Comparison of ENCODE assay signal across 14 mouse cellular contexts in genomic region chr14:30576260-30576659, GRCm38 (mm10). TPM values are rescaled to one million over a fixed set of nuclear protein-coding genes. Genes with fewer than 3 reads are reported as not detected.
DNase-seq lines count a peak whose midpoint lies in the region; ATAC-seq and TF ChIP-seq lines count a peak whose summit lies in the region.
"Had no signal": no experiment of that assay in that cellular context is flagged by ENCODE, and none has a peak within 500 bp of the region (broad histone marks: within the 10 kb centered on the region; RNA-seq: fewer than 3 reads in every experiment).

No protein-coding gene starts in this region.

- TF ChIP-seq CTCF in lung, postnatal 0 days (IDR thresholded peaks at IDR 0.05), result no peak
- no peak for TF ChIP-seq CTCF in left cerebral cortex, adult 2 months (IDR thresholded peaks at IDR 0.05)

- peak overlapping the region; percentile 64; the same call in 1 of the 2 replicates for H3K9ac ChIP-seq in heart, embryonic 13.5 days
- no peak overlapping the region for H3K9ac ChIP-seq in heart, embryonic 11.5 days (ENCODE audit: low read depth, low read length)
- no peak overlapping the region for H3K9ac ChIP-seq in lung, postnatal 0 days (replicated peaks; ENCODE audit: low read depth)
- H3K9ac ChIP-seq in liver, embryonic 15.5 days, result no peak overlapping the region
- H3K9ac ChIP-seq: forebrain, embryonic 15.5 days; midbrain, embryonic 15.5 days; neural tube, embryonic 12.5 days had no signal

- H3K4me1 ChIP-seq in heart, embryonic 13.5 days, result peaks cover 21% of the 10 kb centered on the region
- peaks cover 3% of the 10 kb centered on the region for H3K4me1 ChIP-seq in heart, embryonic 11.5 days (ENCODE audit: control insufficient read depth, insufficient read depth, low read length)
- no peaks in the 10 kb centered on the region for H3K4me1 ChIP-seq in lung, postnatal 0 days (ENCODE audit: insufficient read depth, low read depth, low read length)
- peaks cover 35% of the 10 kb centered on the region for H3K4me1 ChIP-seq in liver, embryonic 15.5 days (replicated peaks)
- H3K4me1 ChIP-seq: forebrain, embryonic 15.5 days; midbrain, embryonic 15.5 days; neural tube, embryonic 12.5 days had no signal

- peak; percentile 45 for DNase-seq in lung, postnatal 0 days (ENCODE audit: low spot score)
- DNase-seq in lung, postnatal 4 days, result no peak
- DNase-seq in left cerebral cortex, adult 2 months (ENCODE audit: extremely low spot score in 1 of 2, low spot score in 2 of 2), result no peak
- no peak for DNase-seq in right cerebral cortex, postnatal 4 days
- DNase-seq: cerebellum, adult 18-20 months; kidney, adult 2 months; lung, postnatal 36 days; thymus, postnatal 36 days had no signal

- H3K4me2 ChIP-seq in heart, embryonic 13.5 days, result no peak overlapping the region
- no peak overlapping the region for H3K4me2 ChIP-seq in heart, embryonic 11.5 days
- H3K4me2 ChIP-seq in lung, postnatal 0 days (replicated peaks; ENCODE audit: low read depth, low read length), result no peak overlapping the region
- no peak overlapping the region for H3K4me2 ChIP-seq in liver, embryonic 15.5 days
- H3K4me2 ChIP-seq: forebrain, embryonic 15.5 days; midbrain, embryonic 15.5 days; neural tube, embryonic 12.5 days had no signal

- TF ChIP-seq EP300 in lung, postnatal 0 days (IDR thresholded peaks at IDR 0.05), result no peak

- H3K9me3 ChIP-seq in heart, embryonic 13.5 days, result no peaks in the 10 kb centered on the region
- no peaks in the 10 kb centered on the region for H3K9me3 ChIP-seq in heart, embryonic 11.5 days (replicated peaks; ENCODE audit: control insufficient read depth, low read length)
- H3K9me3 ChIP-seq in lung, postnatal 0 days (ENCODE audit: low read length), result no peaks in the 10 kb centered on the region
- no peaks in the 10 kb centered on the region for H3K9me3 ChIP-seq in liver, embryonic 15.5 days (replicated peaks)
- H3K9me3 ChIP-seq: forebrain, embryonic 15.5 days; midbrain, embryonic 15.5 days; neural tube, embryonic 12.5 days had no signal

- no peak for ATAC-seq in heart, embryonic 13.5 days (ENCODE audit: extremely low read depth, insufficient number of reproducible peaks, low FRiP score, low TSS enrichment)
- ATAC-seq in heart, embryonic 11.5 days (replicated peaks; ENCODE audit: insufficient number of reproducible peaks, low FRiP score, low TSS enrichment), result no peak
- ATAC-seq in lung, postnatal 0 days, result peak; percentile 11; the same call in 1 of the 2 replicates
- no peak for ATAC-seq in liver, embryonic 15.5 days (ENCODE audit: insufficient read depth)
- ATAC-seq: forebrain, embryonic 15.5 days; midbrain, embryonic 15.5 days had no signal

- 38% methylated on average over 5 of the region's 5 CpGs for WGBS in heart, embryonic 13.5 days
- WGBS in heart, embryonic 11.5 days (ENCODE audit: insufficient replicate concordance), result 51% methylated on average over 5 of the region's 5 CpGs
- 34% methylated on average over 5 of the region's 5 CpGs for WGBS in lung, postnatal 0 days
- WGBS in liver, embryonic 15.5 days (ENCODE audit: insufficient replicate concordance), result 38% methylated on average over 5 of the region's 5 CpGs

- H3K36me3 ChIP-seq in heart, embryonic 13.5 days, result peaks cover 45% of the 10 kb centered on the region
- H3K36me3 ChIP-seq in heart, embryonic 11.5 days (ENCODE audit: control insufficient read depth, insufficient read depth, low read length), result peaks cover 24% of the 10 kb centered on the region
- H3K36me3 ChIP-seq in lung, postnatal 0 days (ENCODE audit: insufficient read depth, low read length), result peaks cover 16% of the 10 kb centered on the region
- peaks cover 50% of the 10 kb centered on the region for H3K36me3 ChIP-seq in liver, embryonic 15.5 days (replicated peaks)

- H3K27me3 ChIP-seq in heart, embryonic 13.5 days (replicated peaks), result no peaks in the 10 kb centered on the region
- no peaks in the 10 kb centered on the region for H3K27me3 ChIP-seq in heart, embryonic 11.5 days (ENCODE audit: control insufficient read depth, insufficient read depth, low read length)
- H3K27me3 ChIP-seq in lung, postnatal 0 days (replicated peaks; ENCODE audit: insufficient read depth, low read length), result no peaks in the 10 kb centered on the region
- no peaks in the 10 kb centered on the region for H3K27me3 ChIP-seq in liver, embryonic 15.5 days
- H3K27me3 ChIP-seq: forebrain, embryonic 15.5 days; midbrain, embryonic 15.5 days; neural tube, embryonic 12.5 days had no signal

- H3K27ac ChIP-seq in heart, embryonic 13.5 days (replicated peaks), result peak overlapping the region; percentile 8; the same call in 1 of the 2 replicates
- H3K27ac ChIP-seq in heart, embryonic 11.5 days (ENCODE audit: low read depth, low read length), result no peak overlapping the region
- H3K27ac ChIP-seq in lung, postnatal 0 days (ENCODE audit: low read length), result no peak overlapping the region
- peak overlapping the region; percentile 70 for H3K27ac ChIP-seq in liver, embryonic 15.5 days (replicated peaks)
- H3K27ac ChIP-seq in left cerebral cortex, adult 2 months, result no peak overlapping the region
- H3K27ac ChIP-seq: forebrain, embryonic 15.5 days; midbrain, embryonic 15.5 days; neural tube, embryonic 12.5 days had no signal

- no peak overlapping the region for H3K4me3 ChIP-seq in heart, embryonic 13.5 days
- H3K4me3 ChIP-seq in heart, embryonic 11.5 days (ENCODE audit: low read depth, low read length), result no peak overlapping the region
- no peak overlapping the region for H3K4me3 ChIP-seq in lung, postnatal 0 days (ENCODE audit: low read depth, low read length)
- H3K4me3 ChIP-seq in liver, embryonic 15.5 days (replicated peaks), result no peak overlapping the region
- H3K4me3 ChIP-seq in left cerebral cortex, adult 2 months, result no peak overlapping the region
- H3K4me3 ChIP-seq: forebrain, embryonic 15.5 days; midbrain, embryonic 15.5 days; neural tube, embryonic 12.5 days had no signal

- intact Hi-C loops in left cerebral cortex, adult 2 months (cut with DNase I), result no loop called here

RNA-seq across cellular contexts. Expression of gene Tkt, which starts 28.1 kb away (rescaled TPM):
- 86.2 and 96.6 TPM in 2 replicates for polyA plus RNA-seq in heart, embryonic 13.5 days (2015; fragmentation: Nextera tagmentation; extraction: Ambion mirVana)
- 38.6 and 54.6 TPM in 2 replicates for polyA plus RNA-seq in heart, embryonic 11.5 days (2014; fragmentation: Nextera tagmentation; extraction: Ambion mirVana)
- 121 and 132 TPM in 2 replicates for polyA plus RNA-seq in lung, postnatal 0 days (2015; fragmentation: Nextera tagmentation; extraction: Ambion mirVana)
- polyA plus RNA-seq in liver, embryonic 15.5 days (2015; fragmentation: Nextera tagmentation; extraction: Ambion mirVana), result 197 and 199 TPM in 2 replicates
- total RNA-seq in left cerebral cortex, adult 2 months (2021), result 100 to 1,000 TPM; 160 to 180 TPM

RNA-seq across cellular contexts. Expression of gene Prkcd, which starts 49.8 kb away (rescaled TPM):
- 36.7 and 40.9 TPM in 2 replicates for polyA plus RNA-seq in heart, embryonic 13.5 days (2015; fragmentation: Nextera tagmentation; extraction: Ambion mirVana)
- 25.5 and 28.1 TPM in 2 replicates for polyA plus RNA-seq in heart, embryonic 11.5 days (2014; fragmentation: Nextera tagmentation; extraction: Ambion mirVana)
- polyA plus RNA-seq in lung, postnatal 0 days (2015; fragmentation: Nextera tagmentation; extraction: Ambion mirVana), result 59.4 and 68.4 TPM in 2 replicates
- 20.0 and 21.5 TPM in 2 replicates for polyA plus RNA-seq in liver, embryonic 15.5 days (2015; fragmentation: Nextera tagmentation; extraction: Ambion mirVana)
- total RNA-seq in left cerebral cortex, adult 2 months (2021), result 10 to 100 TPM; 10.5 to 16.1 TPM

Comparison
In these comparisons a context has a peak if more than half of its experiments do, and no peak if none do; other contexts are left out.
1. H3K27ac ChIP-seq: peak in heart, embryonic 13.5 days (single experiment) and liver, embryonic 15.5 days (single experiment); none in heart, embryonic 11.5 days (single experiment), lung, postnatal 0 days (single experiment) and left cerebral cortex, adult 2 months (single experiment).